Mouse (Mus musculus): ENCODE measurements at regions not wholly inside any gene's neighbourhood (a gene's known extent, or its start where the extent isn't known, plus 50 kb on each side); places are given as distances from the start of the nearest gene placed in this dataset.

- no peak for DNase-seq
Observed at GRCm38 (mm10) chr10:11822418-11822959, 479.3 kb downstream of the Epm2a start.

GRCm38 (mm10) chr10:11841094-11841493, 497.9 kb downstream of the Epm2a start:
- DNase-seq = no peak

- no peak for DNase-seq
Observed at GRCm38 (mm10) chr10:11841494-11841893, 498.3 kb downstream of the Epm2a start.

DNA sequence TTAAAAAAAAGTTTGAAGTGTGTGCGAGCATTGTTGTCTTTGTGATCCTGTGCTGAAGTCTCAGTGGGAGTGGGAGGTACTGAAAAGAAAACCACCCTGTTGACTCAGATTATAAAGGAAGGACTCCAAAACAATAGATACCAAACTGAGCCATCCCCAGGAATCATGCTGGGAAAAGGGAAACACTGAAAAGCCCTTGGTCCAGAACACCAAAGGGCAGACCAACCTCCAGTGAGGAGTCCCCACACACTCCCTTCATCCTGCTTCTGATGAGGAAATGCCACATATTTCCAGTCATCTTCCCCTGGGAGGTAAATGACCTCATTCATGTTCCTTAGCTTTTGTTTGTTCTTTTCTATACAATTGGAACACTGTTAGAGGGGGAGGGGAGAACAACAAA, 502.9 kb downstream of the Epm2a start:
- DNase-seq = no peak

- DNase-seq = no peak
Observed at GRCm38 (mm10) chr10:11875145-11876131, 532.2 kb downstream of the Epm2a start.

DNA sequence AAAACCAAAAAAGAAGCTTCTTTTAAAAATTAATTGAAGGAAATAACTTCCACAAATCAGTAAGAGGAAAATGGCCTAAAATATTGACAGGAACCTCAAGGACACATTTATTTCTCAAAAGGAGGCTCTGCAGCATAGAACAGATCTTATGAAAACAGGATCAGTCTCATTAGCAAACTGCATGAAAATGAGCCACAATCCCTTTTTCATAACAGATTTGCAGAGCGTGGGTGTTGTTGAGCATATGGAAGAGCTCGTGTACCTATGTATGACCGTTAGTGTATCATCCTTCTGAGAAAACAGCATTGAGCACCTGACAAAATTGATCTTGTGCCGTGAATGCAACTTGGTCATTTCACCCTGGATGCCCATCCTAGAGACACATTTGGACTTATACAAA, 543.0 kb downstream of the Epm2a start:
- DNase-seq = no peak

DNA sequence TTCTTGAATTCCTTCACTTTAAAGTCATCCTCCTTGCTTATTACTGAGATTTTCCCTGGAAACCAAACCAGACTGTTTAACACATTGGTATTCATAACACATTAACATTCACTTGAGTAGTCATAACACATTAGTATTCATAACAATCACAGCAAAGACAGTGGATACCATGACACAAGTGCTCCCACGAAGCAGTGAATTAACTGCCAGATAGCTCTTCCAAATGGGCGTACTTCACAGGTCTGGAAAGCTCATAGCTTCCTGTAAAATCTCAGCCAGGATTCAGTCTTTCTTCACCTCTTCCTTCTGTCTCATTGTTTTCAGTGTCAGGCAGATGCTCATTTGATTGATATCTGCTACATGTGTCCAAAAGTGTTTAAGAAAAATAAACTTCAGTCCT, 545.7 kb downstream of the Epm2a start:
- DNase-seq = no peak

DNA sequence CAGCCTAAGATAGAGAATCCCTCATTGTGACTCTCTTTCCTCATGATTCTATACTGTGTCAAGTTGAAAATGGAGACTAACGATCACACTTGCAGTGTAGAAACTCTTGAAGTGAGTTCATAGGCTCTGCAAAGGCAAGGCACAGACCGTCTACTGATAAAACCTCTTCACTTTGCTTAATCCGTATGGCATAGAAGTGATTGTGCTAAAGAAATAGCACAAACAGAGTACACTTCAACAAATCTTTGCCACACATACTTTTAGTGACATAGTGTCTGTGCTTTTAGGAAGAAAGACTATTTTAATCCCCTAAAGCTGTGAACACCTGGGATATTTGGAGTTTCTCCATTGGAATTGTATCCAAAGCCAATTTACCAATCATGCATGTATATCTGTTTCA, 578.9 kb downstream of the Epm2a start:
- no peak for DNase-seq

- DNase-seq = no peak
Observed at GRCm38 (mm10) chr10:11938164-11938563, 595.0 kb downstream of the Epm2a start.

DNA sequence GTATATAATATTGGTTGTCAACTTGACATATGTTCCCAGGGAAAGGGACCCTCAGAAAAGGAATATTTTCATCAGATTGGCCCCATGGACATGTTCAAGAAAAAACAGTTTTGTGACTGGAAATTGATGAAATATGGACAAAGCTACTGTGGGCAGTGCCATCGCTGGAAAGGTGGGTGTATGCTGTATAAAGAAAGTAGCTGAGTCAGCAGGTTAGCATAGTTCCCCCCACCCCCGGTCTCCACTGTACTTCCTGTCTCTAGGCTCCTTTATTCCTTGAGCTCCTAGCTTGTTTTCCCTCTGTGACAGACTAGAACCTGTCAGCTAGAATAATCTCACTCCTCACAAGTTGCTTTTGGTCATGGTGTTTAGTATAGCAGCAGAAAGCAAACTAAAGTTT, 599.6 kb downstream of the Epm2a start:
- no peak for DNase-seq

DNA sequence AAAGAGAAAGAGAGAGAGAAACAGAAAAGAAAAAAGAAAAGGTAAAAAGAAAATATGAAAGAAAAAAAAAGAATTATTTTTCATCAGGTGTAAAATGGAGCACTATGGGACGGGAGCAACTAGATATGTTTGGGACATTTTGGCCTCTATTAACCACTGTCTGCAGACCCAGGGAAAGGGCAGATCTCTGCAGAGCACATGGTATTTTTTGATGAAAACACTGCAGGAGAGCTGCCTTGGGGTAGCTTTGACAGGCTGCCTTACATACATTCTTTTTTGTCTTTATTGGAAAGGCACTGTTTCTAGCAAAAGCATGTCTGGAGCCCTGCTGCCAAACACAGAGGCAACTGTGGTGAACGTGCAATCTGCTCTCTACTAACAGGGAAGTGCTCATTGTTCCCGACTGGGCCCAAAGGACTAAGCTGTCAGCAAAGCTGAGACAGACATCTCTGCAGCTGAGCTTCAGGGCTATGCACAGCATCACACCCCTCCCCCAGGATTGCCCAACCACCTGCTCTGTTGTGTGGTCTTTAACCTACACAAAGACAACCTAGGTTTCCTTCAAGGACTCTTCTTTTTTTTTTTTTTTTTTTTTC, 617.2 kb downstream of the Epm2a start:
- no peak for DNase-seq

- DNase-seq = no peak
Observed at GRCm38 (mm10) chr10:12004966-12005365, 661.8 kb downstream of the Epm2a start.

DNA sequence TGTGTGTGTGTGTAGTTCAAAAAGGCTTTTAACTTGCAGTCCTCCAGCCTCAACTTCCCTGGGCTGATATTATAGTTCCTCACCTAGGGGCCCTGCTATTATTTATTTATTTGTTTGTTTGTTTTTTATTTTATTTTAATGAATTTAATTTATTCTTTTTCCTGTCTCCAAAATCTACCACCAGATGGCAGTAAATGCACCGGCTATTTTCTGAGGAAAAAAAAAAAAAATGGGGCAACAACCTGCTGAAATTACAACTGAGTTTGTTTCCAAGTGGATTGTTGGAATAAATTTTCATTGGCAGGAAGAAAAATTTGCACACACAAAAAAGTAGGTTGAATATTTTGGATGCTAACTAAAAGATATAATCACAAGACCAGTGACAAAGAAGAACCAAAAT, 662.7 kb downstream of the Epm2a start:
- no peak for DNase-seq

DNA sequence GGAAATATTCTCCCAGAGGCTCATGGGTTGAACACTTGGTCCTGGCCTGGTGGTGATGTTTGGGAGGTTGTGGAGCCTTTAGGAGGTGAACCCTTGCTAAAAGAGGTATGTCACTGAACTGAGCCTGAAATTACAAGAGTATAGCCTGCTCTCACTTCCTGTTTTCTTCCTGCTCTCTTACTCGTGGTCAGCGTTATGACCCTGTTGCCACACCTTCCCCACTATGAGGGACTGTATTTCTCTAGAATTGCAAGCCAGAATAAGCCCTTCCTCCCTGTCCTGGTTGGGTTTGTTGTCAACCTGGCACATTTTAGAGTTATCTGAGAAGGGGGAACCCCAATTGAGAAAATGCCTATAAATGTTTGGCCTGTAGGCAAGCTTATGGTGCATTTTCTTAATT, 674.1 kb downstream of the Epm2a start:
- no peak for DNase-seq

- DNase-seq = no peak
Observed at GRCm38 (mm10) chr10:12018281-12018680, 675.1 kb downstream of the Epm2a start.

DNA sequence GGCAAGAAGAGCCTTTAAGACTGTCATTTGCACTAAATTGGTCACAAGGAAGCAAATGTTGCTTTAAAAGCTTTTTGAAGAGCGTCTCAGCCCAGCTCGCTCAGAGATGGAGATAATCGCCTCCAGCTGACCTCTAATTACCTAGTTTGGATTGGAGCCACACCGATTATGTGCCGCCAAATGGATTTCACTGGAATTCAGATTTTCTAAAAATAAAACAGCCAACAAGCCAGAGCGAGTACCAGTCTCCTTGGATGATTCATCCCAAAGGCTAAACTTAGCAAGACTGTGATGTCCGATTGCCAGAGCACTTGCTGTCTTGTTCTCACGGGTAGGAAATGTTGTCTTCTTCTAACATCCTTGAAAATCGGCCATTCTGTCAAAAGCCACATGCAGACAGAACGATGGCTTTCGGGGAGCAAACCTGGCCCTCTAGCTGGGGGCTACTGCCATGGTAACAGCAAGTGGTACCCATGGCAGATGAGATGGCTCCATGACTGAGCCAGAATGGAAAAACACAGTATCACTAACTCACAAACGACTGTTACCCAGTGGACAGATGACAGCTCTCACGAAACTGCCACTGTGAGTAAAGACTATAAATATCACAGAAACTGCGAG, 676.1 kb downstream of the Epm2a start:
- peak; percentile 93 for DNase-seq

GRCm38 (mm10) chr10:12020576-12020975, 677.4 kb downstream of the Epm2a start:
- DNase-seq = no peak

GRCm38 (mm10) chr10:12035159-12035558, 692.0 kb downstream of the Epm2a start:
- DNase-seq = no peak

- no peak for DNase-seq
Observed at GRCm38 (mm10) chr10:12045937-12046336, 702.7 kb downstream of the Epm2a start.

- DNase-seq = no peak
Observed at GRCm38 (mm10) chr10:12059728-12060127, 716.5 kb downstream of the Epm2a start.

DNA sequence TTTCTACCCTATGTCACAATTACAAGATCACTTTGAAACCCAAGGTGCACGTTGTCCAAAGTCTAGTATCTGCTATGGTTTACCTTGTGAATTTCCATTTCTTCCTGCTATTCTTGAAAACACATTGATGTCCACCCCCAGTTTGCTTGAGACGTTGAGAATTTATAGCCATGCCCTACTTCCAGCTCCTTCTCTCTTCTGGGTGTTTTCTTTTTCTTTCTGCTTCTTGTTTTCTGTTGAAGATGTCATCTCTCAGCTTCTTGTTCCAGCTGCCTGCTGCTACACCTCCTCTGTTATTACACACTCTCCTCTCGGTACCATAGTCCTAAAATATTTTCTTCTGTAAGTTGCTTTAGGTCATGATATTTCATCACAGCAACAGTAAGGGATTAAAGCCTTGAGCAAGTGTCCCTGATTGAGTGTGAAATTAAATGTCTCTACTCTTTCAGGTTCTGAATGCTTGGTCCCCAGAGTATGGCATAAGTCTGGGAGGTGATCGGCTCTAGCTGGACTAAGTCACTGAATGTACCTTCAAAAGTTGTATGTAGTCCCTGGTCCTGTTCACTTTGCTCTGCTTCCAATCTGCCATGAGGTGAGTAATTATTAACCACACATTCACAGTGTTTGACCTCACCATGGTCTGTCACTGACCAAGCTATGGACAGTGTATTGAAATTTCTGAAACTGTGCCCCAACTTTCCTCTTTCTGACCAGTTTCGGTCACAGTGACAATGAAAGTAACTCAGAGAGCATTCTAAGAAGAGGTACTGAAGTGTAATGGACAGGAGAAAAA, 718.1 kb downstream of the Epm2a start:
- DNase-seq = no peak

DNA sequence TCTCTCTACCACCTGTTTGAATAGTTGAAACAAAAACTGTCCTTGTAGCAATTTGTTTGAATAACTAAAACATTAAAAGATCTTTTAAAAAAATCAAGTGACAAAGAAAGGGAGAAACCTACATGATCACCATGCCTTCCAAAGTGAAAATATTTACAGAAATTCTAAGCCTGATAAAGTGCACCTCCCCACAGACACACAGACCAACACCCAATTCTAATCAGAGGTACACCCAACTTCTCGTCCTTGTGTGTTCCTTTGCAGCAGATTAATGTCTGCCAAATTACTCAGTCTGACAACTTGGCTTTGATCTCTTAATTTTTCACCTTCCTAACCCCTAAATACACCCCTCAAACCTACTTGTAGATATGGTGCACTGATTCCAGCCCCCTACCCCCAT, 719.1 kb downstream of the Epm2a start:
- DNase-seq = no peak

GRCm38 (mm10) chr10:12083961-12084360, 740.8 kb downstream of the Epm2a start:
- no peak for DNase-seq

Data from heart, adult 11 months (tissue).